Mouse (Mus musculus): ENCODE measurements around the gene Zfp950.
"Not testable (repeated sequence)": the region's sequence is repeated elsewhere in the genome, so short reads cannot be mapped to it uniquely, and the experiment has no call there.

Zfp950 gene

GRCm38 (mm10) chr19:61140342-61141206, at the start of gene Zfp950:
Gene Zfp950, minus strand, starts transcription at chr19:61140840.
- peak; percentile 89 for DNase-seq (ENCODE audit: low read depth)

GRCm38 (mm10) chr19:61183590-61183989, 43.0 kb upstream of the Zfp950 start, which contains the start of gene Gm6020:
Gene Gm6020, plus strand, starts transcription at chr19:61183890.
- DNase-seq (ENCODE audit: low read depth) = not testable (repeated sequence)

DNA sequence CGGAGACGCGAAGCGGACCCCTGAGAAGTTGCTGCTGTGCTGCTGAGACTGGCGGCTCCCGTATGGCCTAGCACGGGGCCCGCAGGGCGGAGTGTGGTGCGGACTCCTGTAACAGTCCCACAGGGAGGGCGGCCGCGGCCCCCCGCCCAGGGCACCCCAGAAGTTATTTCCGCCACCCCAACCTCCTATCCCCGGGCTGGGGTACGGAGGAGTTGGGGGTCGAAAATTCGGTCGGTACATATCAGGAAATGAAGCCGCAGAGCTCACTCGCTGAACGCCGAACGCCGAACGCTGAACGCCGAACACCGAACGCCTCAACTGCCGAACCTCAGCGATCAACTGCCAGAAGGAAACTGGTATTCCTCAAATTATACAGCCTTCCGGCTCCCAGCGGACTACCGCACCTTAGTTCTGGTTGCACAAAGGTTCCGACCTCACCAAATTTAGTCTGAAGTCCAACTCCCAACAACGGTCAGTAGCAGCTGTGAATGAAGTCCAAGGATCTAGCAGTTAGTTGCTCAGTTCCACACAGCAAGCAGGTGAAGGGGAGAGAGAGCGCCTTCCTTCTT, 35.2 kb upstream of the Zfp950 start, which contains the start of gene Gm7102:
Gene Gm7102, minus strand, starts transcription at position 554 of the 569 bp plus-strand sequence.
- DNase-seq (ENCODE audit: low read depth) = no peak

GRCm38 (mm10) chr19:61151701-61152420, 11.2 kb upstream of the Zfp950 start:
- no peak for DNase-seq (ENCODE audit: low read depth)

GRCm38 (mm10) chr19:61151372-61151700, 10.7 kb upstream of the Zfp950 start:
- no peak for DNase-seq (ENCODE audit: low read depth)

- DNase-seq (ENCODE audit: low read depth) = no peak
Observed at GRCm38 (mm10) chr19:61141299-61141698, 659 bp upstream of the Zfp950 start.

GRCm38 (mm10) chr19:61138655-61139054, 2.0 kb downstream of the Zfp950 start:
- no peak for DNase-seq (ENCODE audit: low read depth)

DNA sequence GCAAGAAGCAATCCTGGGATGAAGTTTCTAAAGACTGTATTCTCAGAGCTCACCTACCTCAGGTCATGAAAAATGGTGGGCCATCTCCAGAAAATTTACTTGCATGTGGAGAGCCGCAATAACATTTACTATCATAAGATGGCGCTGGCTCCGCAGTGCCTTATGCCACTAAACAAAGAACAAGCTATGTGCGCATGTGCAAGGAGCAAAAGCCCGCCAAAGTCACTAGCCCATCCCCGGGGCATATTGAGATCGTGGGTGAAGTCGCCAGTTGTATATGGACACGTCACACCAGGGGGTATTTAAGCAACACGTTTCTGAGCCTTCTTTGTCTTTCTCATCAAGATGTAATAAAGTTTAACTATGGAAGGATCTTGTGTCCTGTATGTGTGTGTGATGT, 9.5 kb downstream of the Zfp950 start:
- DNase-seq (ENCODE audit: low read depth) = no peak

DNA sequence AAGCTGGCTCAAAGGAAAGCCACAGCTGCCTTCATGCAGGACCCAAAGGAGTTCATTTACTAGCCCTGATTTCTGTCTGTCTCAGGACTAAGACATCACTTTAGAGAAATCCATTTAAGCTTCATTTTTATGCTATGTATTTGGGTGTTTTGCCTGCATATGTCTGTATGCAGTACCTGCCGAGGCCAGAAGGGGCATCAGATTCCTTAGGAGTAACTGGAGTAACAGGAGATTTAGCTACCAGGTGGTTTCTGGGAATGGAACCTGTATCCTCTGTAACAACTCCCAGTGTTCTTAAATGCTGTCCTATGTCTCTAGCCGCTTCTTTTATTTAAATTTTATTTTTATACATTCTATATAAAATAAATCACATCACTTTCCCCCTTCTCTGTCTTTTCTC, 30.5 kb downstream of the Zfp950 start:
- DNase-seq (ENCODE audit: low read depth) = no peak

DNA sequence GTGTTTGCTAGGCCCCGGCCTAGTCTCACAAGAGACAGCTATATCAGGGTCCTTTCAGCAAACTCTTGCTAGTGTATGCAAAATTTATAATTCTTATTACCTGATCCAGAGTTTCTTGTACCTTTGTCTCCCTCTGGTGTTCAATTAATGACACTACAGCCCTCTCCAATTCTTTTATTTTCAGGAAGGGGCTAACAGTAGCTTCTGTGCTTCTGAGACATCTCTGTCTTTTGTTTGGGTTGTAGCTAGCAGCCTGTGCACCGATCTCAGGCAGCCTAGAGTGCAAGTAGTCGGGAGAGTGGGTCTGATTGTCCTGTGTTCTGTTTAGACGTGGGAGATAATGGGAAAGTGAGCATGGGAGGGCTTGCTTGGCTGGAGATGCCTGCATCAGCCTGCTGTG, 42.9 kb downstream of the Zfp950 start:
- no peak for DNase-seq (ENCODE audit: low read depth)

- no peak for DNase-seq (ENCODE audit: low read depth)
Observed at GRCm38 (mm10) chr19:61096776-61097175, 43.9 kb downstream of the Zfp950 start.

DNA sequence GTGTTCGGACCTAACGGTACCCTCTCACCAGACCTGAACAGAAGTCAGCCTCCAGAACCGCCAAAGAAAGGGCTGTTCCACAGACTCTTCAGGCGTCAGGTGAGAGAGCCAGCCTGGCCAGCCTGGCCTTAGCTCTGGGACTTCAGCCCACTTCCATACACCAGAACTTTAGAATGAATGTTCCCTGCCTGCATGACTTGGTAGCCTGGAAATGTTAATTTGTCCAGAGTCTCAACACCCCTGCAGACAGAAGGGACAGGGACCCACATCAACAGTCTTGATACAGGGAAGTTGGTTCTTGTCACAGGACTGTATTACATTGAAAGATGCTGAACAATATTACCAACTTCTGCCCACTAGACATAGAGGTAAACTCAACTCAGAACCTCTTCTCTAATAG, 50.1 kb downstream of the Zfp950 start:
- DNase-seq (ENCODE audit: low read depth) = no peak

- no peak for DNase-seq (ENCODE audit: low read depth)
Observed at GRCm38 (mm10) chr19:61089001-61089400, 51.6 kb downstream of the Zfp950 start.

DNA sequence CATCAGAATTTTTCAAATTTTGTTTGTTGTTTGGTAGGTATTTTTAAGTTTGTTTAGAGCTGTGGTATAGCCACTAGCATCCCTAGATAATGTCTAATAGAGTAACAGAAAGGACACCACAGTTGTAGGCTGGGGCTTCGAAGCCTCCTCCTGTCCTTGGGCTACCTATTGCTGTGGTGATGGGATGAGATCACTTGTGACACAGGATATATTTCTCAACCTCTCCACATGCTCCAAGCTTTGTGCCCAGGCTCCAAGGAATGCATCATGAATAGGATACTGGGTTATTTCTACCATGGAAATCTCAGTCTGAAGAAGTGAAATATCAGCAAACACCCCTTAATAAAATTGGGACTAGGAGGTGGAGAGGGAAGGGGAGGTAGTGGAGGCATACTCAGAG, 52.9 kb downstream of the Zfp950 start:
- no peak for DNase-seq (ENCODE audit: low read depth)

GRCm38 (mm10) chr19:61085217-61085616, 55.4 kb downstream of the Zfp950 start:
- DNase-seq (ENCODE audit: low read depth) = no peak

DNA sequence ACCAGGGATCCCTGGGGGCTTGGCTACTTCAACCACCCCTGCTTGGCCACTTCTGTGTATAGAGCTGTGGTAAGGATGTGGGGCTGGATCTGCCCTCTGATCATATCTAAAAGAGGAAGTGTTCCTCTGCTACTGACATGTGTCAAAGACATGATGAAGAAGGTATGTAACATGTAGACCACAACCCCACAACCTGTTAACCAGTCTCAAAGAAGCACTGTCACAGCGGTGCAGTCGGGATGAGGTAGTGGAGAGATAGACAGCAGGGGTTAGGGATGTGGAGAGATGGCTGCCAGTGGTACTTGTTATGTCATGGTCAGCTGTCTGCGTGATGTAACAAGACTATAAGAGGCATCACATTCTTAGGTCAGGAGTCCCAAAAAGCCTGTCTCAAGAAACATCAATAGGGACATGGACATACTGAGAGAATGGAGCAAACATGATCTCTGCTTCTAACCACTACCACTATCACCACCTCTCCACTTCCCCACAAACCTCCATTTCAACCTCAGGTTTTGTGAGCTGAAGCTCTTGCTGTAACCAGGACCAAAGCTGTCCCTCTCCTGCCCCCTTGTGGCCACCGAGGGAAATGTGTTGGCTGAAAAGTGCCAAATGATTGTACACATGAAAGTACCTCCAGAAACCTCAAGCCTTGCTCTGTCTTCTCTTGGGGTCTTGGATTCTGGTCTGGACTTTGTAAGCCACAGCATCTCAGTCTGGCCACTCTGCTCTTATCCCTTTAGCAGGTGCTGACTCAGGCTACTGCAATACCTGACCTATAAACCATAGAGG, 56.3 kb downstream of the Zfp950 start:
- peak; percentile 75 for DNase-seq (ENCODE audit: low read depth)

DNA sequence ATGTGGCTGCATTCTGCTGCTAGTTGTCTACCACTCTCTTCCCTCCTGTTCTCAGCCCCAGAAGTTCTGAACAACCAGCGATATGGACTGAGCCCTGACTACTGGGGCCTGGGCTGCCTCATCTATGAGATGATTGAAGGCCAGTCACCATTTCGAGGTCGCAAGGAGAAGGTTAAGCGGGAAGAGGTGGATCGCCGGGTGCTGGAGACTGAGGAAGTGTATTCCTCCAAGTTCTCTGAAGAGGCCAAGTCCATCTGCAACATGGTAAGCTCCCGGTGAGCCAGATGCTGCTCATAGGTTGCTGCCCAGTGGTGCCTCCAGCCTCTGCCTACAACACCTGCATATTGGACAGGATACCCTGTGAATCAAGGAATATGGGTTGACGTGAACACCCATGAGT, 57.6 kb downstream of the Zfp950 start:
- no peak for DNase-seq (ENCODE audit: low read depth)

GRCm38 (mm10) chr19:61080251-61080749, 60.3 kb downstream of the Zfp950 start:
- DNase-seq (ENCODE audit: low read depth) = no peak

DNA sequence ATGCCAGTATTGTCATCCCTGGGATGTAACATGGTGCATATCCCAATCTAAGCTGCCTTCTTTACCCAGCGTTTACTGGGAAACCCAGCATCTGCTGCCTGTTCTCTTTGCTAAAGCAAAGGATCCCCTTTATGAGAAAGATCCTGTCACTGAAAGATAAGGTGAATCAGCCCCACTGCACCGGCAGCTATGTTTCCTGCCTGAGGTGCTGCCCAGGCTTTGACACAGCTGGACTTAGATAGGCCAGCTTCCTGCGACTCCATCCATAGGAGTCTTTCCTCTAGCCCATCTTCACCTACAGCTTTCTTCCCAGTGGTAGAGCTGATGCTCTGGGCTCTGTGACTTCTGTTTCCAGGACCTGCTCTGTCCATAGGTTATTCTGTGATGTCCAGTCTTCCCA, 62.0 kb downstream of the Zfp950 start:
- DNase-seq (ENCODE audit: low read depth) = no peak

DNA sequence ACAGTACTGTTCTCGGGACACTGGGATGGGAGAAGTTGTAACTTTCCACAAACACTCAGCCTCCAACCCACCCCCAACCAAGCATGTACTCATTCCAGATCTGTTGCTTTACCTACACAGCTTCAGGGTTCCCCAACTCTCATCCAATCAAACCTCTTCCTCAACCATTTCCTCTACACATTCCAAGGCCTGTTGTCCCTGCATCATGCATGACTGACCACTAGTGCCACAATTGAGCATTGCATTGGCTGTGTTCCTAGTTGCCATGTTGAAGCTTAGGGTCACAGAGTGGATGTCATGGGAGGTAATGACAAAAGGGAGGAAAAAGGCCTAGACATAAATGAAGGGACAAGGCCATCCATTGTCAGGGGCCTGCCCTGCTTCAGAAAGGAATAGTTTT, 75.6 kb downstream of the Zfp950 start:
- no peak for DNase-seq (ENCODE audit: low read depth)

- no peak for DNase-seq (ENCODE audit: low read depth)
Observed at GRCm38 (mm10) chr19:61064386-61064785, 76.3 kb downstream of the Zfp950 start.

GRCm38 (mm10) chr19:61057581-61057980, 83.1 kb downstream of the Zfp950 start:
- no peak for DNase-seq (ENCODE audit: low read depth)

Data from fibroblast of lung, adult 2 months (primary cell).